In genomic region chr16:24874235-24874634, GRCm38 (mm10) we compare ENCODE assay signal across 9 mouse cellular contexts.
DNase-seq lines count a peak whose midpoint lies in the region; ATAC-seq and TF ChIP-seq lines count a peak whose summit lies in the region.
"Had no signal": no experiment of that assay in that cellular context is flagged by ENCODE, and none has a peak within 500 bp of the region (broad histone marks: within the 10 kb centered on the region; RNA-seq: fewer than 3 reads in every experiment).

No protein-coding gene starts in this region.

- no peaks in the 10 kb centered on the region for H3K4me1 ChIP-seq in forebrain, postnatal 0 days (ENCODE audit: insufficient read depth)
- no peaks in the 10 kb centered on the region for H3K4me1 ChIP-seq in forebrain, embryonic 16.5 days (replicated peaks; ENCODE audit: control insufficient read depth, insufficient read depth, low read length)

- no peak overlapping the region for H3K4me3 ChIP-seq in forebrain, postnatal 0 days (ENCODE audit: low read depth, low read length)
- no peak overlapping the region for H3K4me3 ChIP-seq in forebrain, embryonic 16.5 days (replicated peaks; ENCODE audit: low read length)
- H3K4me3 ChIP-seq: heart, embryonic 13.5 days had no signal

- no peak for ATAC-seq in forebrain, postnatal 0 days
- ATAC-seq in forebrain, embryonic 16.5 days: no peak
- ATAC-seq in inflammation-experienced regulatory T-cells, adult 6 months: peak; percentile 82

- peak; percentile 22 for DNase-seq in forebrain, postnatal 0 days
- DNase-seq in urinary bladder, postnatal 14 days (ENCODE audit: low spot score): peak; percentile 56
- DNase-seq in urinary bladder, adult 2 months (ENCODE audit: low spot score): no peak
- DNase-seq in mesoderm, embryonic 11.5 days (ENCODE audit: low read depth, low spot score): peak; percentile 21
- no peak for DNase-seq in MN1 (ENCODE audit: low spot score)
- no peak for DNase-seq in layer of hippocampus, adult 8-10 months (ENCODE audit: low spot score in 2 of 2)

- no peaks in the 10 kb centered on the region for H3K36me3 ChIP-seq in forebrain, postnatal 0 days (ENCODE audit: insufficient read depth)
- no peaks in the 10 kb centered on the region for H3K36me3 ChIP-seq in forebrain, embryonic 16.5 days (ENCODE audit: control insufficient read depth, insufficient read depth)

- WGBS in forebrain, postnatal 0 days: 58% methylated on average over 4 of the region's 4 CpGs
- WGBS in forebrain, embryonic 16.5 days: 61% methylated on average over 4 of the region's 4 CpGs

- H3K27me3 ChIP-seq in forebrain, postnatal 0 days (ENCODE audit: insufficient read depth, low read length): no peaks in the 10 kb centered on the region
- no peaks in the 10 kb centered on the region for H3K27me3 ChIP-seq in forebrain, embryonic 16.5 days (replicated peaks; ENCODE audit: control insufficient read depth, insufficient read depth, low read length)
- H3K27me3 ChIP-seq: heart, embryonic 13.5 days had no signal

- H3K9ac ChIP-seq in forebrain, postnatal 0 days: no peak overlapping the region
- no peak overlapping the region for H3K9ac ChIP-seq in forebrain, embryonic 16.5 days (replicated peaks; ENCODE audit: low read depth, low read length)
- H3K9ac ChIP-seq: heart, embryonic 13.5 days had no signal

- H3K4me2 ChIP-seq in forebrain, postnatal 0 days (ENCODE audit: low read depth): no peak overlapping the region
- H3K4me2 ChIP-seq in forebrain, embryonic 16.5 days (ENCODE audit: low read length): no peak overlapping the region
- H3K4me2 ChIP-seq: heart, embryonic 13.5 days had no signal

- TF ChIP-seq CTCF in forebrain, postnatal 0 days (IDR thresholded peaks at IDR 0.05; ENCODE audit: low read depth): peak; percentile 40; the same call in 1 of the 2 replicates

- H3K27ac ChIP-seq in forebrain, postnatal 0 days (ENCODE audit: low read depth, low read length): no peak overlapping the region
- H3K27ac ChIP-seq in forebrain, embryonic 16.5 days (ENCODE audit: low read length): no peak overlapping the region
- H3K27ac ChIP-seq: heart, embryonic 13.5 days had no signal

- H3K9me3 ChIP-seq in forebrain, postnatal 0 days (ENCODE audit: low read length): 0 out of 2 replicates have a peak, but pooled peaks cover 7% of the 10 kb centered on the region
- H3K9me3 ChIP-seq in forebrain, embryonic 16.5 days (ENCODE audit: control insufficient read depth, low read length): 0 out of 2 replicates have a peak, but pooled peaks cover 2% of the 10 kb centered on the region

Comparison
In these comparisons a context has a peak if more than half of its experiments do, and no peak if none do; other contexts are left out.
1. DNase-seq: peak in forebrain, postnatal 0 days (single experiment), urinary bladder, postnatal 14 days (single experiment) and mesoderm, embryonic 11.5 days (single experiment); none in urinary bladder, adult 2 months (single experiment), MN1 (single experiment) and layer of hippocampus, adult 8-10 months (0 of 2).